Mouse (Mus musculus) gastrocnemius, postnatal 36 days (tissue): ENCODE measurements around the gene Igflr1. TPM values are rescaled to one million over a fixed set of nuclear protein-coding genes. Genes with fewer than 3 reads are reported as not detected.
A peak's percentile ranks its signal among the peaks of the same experiment; 100 is the strongest.

Experiments
- DNase-seq, 2 experiments: peaks; one replicate each; pipeline ENCODE4 v3.0.0; 2022
- intact Hi-C: fragments of 180-260 bp; cut with DNase I; formaldehyde crosslinking; loops from one replicate; pipeline ENCODE4 v1.15.1; 2025
- microRNA-seq, 2 experiments: library from miRNA; unstranded; fragments of <30 nt; microRNA quantifications; one replicate each; pipeline ENCODE4 v1.2.0; 2021
- total RNA-seq, 2 experiments: library from RNA; stranded (reverse); gene quantifications; 2 replicates each; pipeline ENCODE4 v1.2.3; 2021

Igflr1 gene
- total RNA-seq, 2 experiments from 2014 or later, result 0.38 TPM; not detected in 1

DNA sequence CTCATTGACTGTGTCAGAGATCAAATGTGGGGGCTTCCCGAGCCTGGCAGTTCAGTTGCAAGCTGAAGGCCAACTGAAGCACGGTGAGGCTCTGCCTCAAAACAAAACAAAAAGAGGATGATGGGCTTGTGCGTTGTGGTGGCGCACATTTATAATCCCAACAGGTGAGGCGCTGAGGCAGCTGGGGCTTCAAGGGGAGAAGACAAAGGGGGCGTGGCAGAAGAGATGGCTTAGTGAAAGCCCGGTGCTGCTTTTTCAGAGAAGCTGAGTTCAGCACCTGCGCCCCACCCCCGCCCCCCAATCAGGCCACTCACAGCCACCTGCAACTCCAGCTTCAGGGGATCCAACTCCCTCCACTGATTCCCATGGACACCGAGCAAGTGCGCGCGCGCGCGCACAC is 43.2 kb downstream of the Igflr1 start:
- DNase-seq, result no peak
- intact Hi-C loops, result no loop called here

DNA sequence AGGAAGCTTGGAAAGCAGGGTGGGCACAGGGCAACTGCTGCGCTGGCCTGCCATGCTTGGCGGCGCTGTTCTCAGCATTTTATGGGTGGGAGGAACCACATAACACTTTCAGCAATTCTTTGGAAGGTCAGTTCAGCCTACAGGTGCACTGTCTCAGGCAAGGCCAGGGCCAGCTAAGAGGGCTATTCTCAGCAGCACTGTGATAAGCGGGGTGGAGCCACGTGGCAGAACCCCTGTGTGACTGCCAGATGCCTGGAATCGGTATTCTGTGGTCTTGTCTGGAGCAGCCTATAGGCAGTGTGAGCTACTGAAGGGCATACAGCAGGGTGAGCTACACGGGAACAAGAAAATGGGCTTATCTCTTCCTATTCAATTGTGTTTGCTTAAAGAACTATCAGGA is 44.8 kb downstream of the Igflr1 start:
- intact Hi-C loops, result loop anchor here (2.0 kb wide), 1 partner anchor 19 kb away; no protein-coding TSS in a partner anchor
- no peak for DNase-seq

DNA sequence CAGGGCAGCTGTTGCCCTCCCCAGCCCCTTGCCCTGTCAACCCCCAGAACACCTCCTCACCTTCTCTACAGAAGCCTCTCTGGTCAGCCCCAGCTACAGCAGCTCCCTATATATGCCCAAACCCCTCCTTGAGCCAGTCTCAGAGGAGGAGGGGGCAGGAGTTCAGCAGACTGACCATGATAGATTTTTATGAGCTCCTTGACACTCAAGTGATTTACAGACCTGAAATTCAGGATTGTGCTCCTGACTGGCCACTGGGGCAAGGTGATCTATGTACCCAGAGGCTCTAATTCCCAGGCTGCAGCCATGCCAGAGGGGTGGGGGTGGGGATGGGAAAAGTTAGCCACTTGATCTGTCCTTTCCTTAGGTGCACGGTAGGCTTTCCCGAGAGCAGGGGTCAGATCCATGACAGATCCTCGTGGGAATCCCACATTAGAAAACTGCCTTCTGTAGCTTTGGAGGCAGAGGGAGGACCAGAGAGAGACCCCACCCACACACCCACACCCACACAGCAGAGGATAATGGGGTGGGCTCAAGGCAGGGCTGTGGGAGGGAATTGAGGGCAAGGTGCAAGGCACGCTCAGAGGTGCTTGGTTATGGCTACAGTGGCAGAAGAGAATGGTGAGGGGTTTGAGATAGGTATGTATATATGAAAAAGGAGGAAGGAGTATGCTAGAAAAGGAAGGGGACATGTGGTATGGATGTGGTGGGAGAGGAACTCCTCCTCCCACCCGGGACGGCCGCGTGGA is 47.6 kb downstream of the Igflr1 start, which contains the start of gene Upk1a:
Gene Upk1a (minus strand): TSS at position 194 of the 749 bp plus-strand sequence.
- DNase-seq, result no peak
- intact Hi-C loops, result no loop called here

DNA sequence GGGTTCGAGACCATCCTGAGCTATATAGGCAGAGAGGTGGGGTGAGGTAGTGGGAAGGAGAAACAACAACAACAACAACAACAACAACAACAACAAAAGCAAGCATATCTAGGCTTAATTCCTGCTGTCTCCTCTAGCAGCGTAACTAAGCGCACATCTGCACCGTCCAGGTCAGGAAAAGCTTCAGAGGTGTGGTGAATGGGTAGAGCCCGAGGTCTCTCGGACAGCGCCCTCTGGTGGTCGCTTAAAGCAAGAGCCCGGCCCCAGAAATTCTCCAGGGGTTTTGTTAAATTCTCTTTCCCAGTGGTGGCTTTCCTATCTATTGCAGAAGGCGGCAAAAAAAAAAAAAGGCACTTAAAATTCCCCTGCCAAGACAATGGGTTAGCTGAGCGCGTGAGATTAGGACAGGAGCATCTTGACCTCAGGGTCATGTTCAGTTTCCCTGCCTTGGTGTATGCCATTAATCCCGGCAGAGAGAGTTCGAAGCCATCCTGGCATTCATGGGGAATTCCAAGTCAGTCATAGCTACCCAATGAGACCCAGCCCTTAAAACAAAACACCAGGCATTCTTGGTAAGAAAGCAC is 48.4 kb downstream of the Igflr1 start:
- DNase-seq, result peak in 1 of 2 experiments; percentile 19
- intact Hi-C loops, result loop anchor here (1.0 kb wide), 1 partner anchor 24 kb away; no protein-coding TSS in a partner anchor

DNA sequence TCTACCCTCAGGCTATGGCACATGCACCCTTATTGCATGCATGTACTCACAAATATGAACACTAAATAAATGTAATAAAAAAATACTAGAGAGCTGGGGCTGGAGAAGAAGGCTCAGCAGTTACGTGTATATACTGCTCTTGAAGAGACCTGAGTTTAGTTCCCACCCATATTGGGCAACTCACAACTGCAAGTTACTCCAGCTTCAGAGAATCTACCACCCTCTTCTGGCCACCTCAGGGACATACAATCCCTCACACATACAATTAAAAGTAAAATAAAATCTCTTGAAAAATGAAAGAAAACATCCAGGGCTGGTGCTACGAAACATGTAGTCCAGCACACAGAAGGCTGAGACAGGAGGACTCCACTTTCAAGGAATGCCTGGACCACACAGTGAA is 49.2 kb downstream of the Igflr1 start:
- DNase-seq, result no peak
- intact Hi-C loops, result loop anchor here (1.0 kb wide), 1 partner anchor 25 kb away; no protein-coding TSS in a partner anchor

DNA sequence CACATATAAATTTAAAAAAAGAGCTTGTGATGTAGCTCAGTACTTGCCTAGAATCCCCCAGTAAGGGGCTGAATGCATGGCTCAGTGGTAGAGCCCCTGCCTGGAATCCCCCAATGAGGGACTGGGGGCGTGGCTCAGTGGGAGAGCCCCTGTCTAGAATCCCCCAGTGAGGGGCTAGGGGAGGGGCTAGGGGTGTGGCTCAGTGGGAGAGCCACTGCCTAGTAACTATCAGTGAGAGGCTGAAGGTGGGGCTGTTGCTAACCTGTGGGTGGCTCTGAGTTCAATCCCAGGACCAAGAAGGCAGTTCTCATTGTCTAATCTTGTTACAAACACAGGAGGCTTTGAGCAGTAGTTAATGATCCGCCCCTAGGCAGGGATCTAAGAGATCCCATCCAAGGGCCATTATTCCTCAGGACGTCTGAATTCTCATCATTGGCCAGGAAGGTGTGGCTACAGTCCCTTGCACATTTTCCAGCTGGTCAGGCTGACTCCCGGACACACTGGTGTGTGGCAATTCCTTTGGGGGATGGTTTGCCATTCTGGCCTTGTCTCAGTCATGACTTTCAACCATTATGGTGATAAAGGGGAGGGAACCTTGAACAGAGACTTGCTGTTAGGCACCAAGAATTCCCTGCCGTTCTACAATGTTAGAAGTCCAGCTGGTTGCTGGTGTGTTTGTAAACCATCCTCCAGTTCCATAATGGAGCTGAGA is 50.0 kb downstream of the Igflr1 start:
- no peak for DNase-seq
- intact Hi-C loops, result no loop called here

Small RNA genes lying within 50 kb of the gene (microRNA-seq; reads per million reads assigned to microRNA genes)
- gene Gm38670 (1.1 to 1.5 reads per million in 2 experiments), gene Mir3569 (0 to 1.5 reads per million in 2 experiments)

Other genes with a start within 250 kb of the Igflr1 start
- under 1 TPM; 0.48 to 0.72 TPM for gene E130208F15Rik, start 243.7 kb upstream of the Igflr1 start, total RNA-seq
- 1 to 10 TPM; 6.9 to 7.3 TPM for gene Sdhaf1, start 241.5 kb upstream of the Igflr1 start, total RNA-seq
- gene Lrfn3, start 202.7 kb upstream of the Igflr1 start, total RNA-seq, result 1 to 10 TPM; 2.9 to 3.2 TPM
- gene Tyrobp, start 151.7 kb upstream of the Igflr1 start, total RNA-seq, result 1 to 10 TPM; 2.9 to 5.7 TPM
- gene Hcst, start 145.6 kb upstream of the Igflr1 start, total RNA-seq, result under 1 TPM in 1 of 2 experiments, not detected in 1; 0.86 TPM
- under 1 TPM; 0.12 to 0.20 TPM for gene Nfkbid, start 143.7 kb upstream of the Igflr1 start, total RNA-seq
- 1 to 10 TPM in 1 of 2 experiments, under 1 TPM in 1; 0.62 to 1.0 TPM for gene Aplp1, start 119.9 kb upstream of the Igflr1 start, total RNA-seq
- gene Kirrel2, start 107.7 kb upstream of the Igflr1 start, total RNA-seq, result not detected
- not detected for gene Nphs1, start 107.1 kb upstream of the Igflr1 start, total RNA-seq
- gene Prodh2, start 71.8 kb upstream of the Igflr1 start, total RNA-seq, result not detected
- gene Arhgap33, start 30.4 kb upstream of the Igflr1 start, total RNA-seq, result 1 to 10 TPM in 1 of 2 experiments, under 1 TPM in 1; 0.49 to 1.0 TPM
- gene Hspb6, start 13.2 kb upstream of the Igflr1 start, total RNA-seq, result 1,000 to 10,000 TPM; 1,132 to 1,502 TPM
- 1 to 10 TPM; 3.3 to 8.2 TPM for gene Proser3, start 13.1 kb upstream of the Igflr1 start, total RNA-seq
- gene Lin37, start 5.6 kb upstream of the Igflr1 start, total RNA-seq, result 10 to 100 TPM in 1 of 2 experiments, 1 to 10 TPM in 1; 9.6 to 12.4 TPM
- gene U2af1l4, start 2.1 kb upstream of the Igflr1 start, total RNA-seq, result 10 to 100 TPM; 51.8 to 52.3 TPM
- 1 to 10 TPM; 1.8 TPM for gene Gm49396, start 2.1 kb upstream of the Igflr1 start, total RNA-seq
- gene Psenen, start 1.8 kb upstream of the Igflr1 start, total RNA-seq, result 10 to 100 TPM; 95.1 to 99.1 TPM
- gene Kmt2b, start 23.3 kb downstream of the Igflr1 start, total RNA-seq, result 10 to 100 TPM; 13.4 to 16.0 TPM
- not detected for gene Zbtb32, start 33.5 kb downstream of the Igflr1 start, total RNA-seq
- not detected for gene Upk1a, start 47.4 kb downstream of the Igflr1 start, total RNA-seq
- gene Cox6b1, start 60.7 kb downstream of the Igflr1 start, total RNA-seq, result 1,000 to 10,000 TPM; 1,738 to 1,902 TPM
- not detected for gene Etv2, start 70.4 kb downstream of the Igflr1 start, total RNA-seq
- 10 to 100 TPM; 35.7 to 38.1 TPM for gene Rbm42, start 84.9 kb downstream of the Igflr1 start, total RNA-seq
- 1 to 10 TPM; 2.9 to 3.2 TPM for gene Haus5, start 99.6 kb downstream of the Igflr1 start, total RNA-seq
- 1 to 10 TPM; 2.5 to 2.7 TPM for gene Pmis2, start 106.2 kb downstream of the Igflr1 start, total RNA-seq
- gene 2200002J24Rik, start 133.5 kb downstream of the Igflr1 start, total RNA-seq, result not detected
- gene Atp4a, start 146.8 kb downstream of the Igflr1 start, total RNA-seq, result under 1 TPM; 0.27 to 0.28 TPM
- gene Tmem147, start 164.1 kb downstream of the Igflr1 start, total RNA-seq, result 100 to 1,000 TPM; 251 to 273 TPM
- gene Gapdhs, start 178.3 kb downstream of the Igflr1 start, total RNA-seq, result not detected
- 1 to 10 TPM; 1.7 to 3.9 TPM for gene Sbsn, start 186.0 kb downstream of the Igflr1 start, total RNA-seq
- gene Dmkn, start 198.3 kb downstream of the Igflr1 start, total RNA-seq, result under 1 TPM in 1 of 2 experiments, not detected in 1; 0.56 TPM
- not detected for gene Krtdap, start 222.5 kb downstream of the Igflr1 start, total RNA-seq